Mouse (Mus musculus) bone marrow macrophage, adult 2 months (primary cell): ENCODE measurements around the gene Ctnna2. TPM values are rescaled to one million over a fixed set of nuclear protein-coding genes. Genes with fewer than 3 reads are reported as not detected.

Experiments
- H3K27ac ChIP-seq: 2 replicates; pipeline ENCODE4 v1.5.1; 2012; ENCODE audit warnings: low read depth, low read length; ENCODE audit not compliant: insufficient read depth
- H3K4me1 ChIP-seq: 2 replicates; pipeline ENCODE4 v1.6.1; 2012; ENCODE audit warnings: low read length; ENCODE audit not compliant: control insufficient read depth, insufficient read depth
- H3K4me3 ChIP-seq: 2 replicates; pipeline ENCODE4 v1.5.1; 2012; ENCODE audit warnings: mild to moderate bottlenecking, low read length, moderate library complexity; ENCODE audit not compliant: insufficient read depth
- CTCF ChIP-seq: IDR thresholded peaks from 2 replicates; pipeline ENCODE4 v1.5.1; 2012; ENCODE audit warnings: low read depth, mild to moderate bottlenecking, low read length, moderate library complexity
- POLR2A ChIP-seq: IDR thresholded peaks from 2 replicates; pipeline ENCODE4 v1.6.1; 2012; ENCODE audit warnings: mild to moderate bottlenecking, low read depth, low read length, borderline replicate concordance
- polyA plus RNA-seq: library from polyadenylated mRNA; stranded (reverse); fragments of >200 nt; gene quantifications from 2 replicates; pipeline ENCODE4 v1.2.4, GENCODE M21; 2012; ENCODE audit not compliant: missing spikeins, insufficient read depth, insufficient read length

Gene Ctnna2
- polyA plus RNA-seq, 1 experiment, result not detected

GRCm38 (mm10) chr6:77416999-77417398, 562.5 kb downstream of the Ctnna2 start:
- Histone ChIP-seq H3K4me1 (no peaks in the 10 kb centered on the region), H3K27ac (no peak overlapping the region), H3K4me3 (no peak overlapping the region)
- no peak for TF ChIP-seq POLR2A
- TF ChIP-seq CTCF, result no peak

GRCm38 (mm10) chr6:77413530-77413929, 566.0 kb downstream of the Ctnna2 start:
- Histone ChIP-seq H3K27ac (no peak overlapping the region), H3K4me1 (no peaks in the 10 kb centered on the region), H3K4me3 (no peak overlapping the region)
- no peak for TF ChIP-seq POLR2A
- no peak for TF ChIP-seq CTCF

- no peak for TF ChIP-seq POLR2A
- no peak for TF ChIP-seq CTCF
- H3K27ac ChIP-seq, result no peak overlapping the region
- no peak overlapping the region for H3K4me3 ChIP-seq
- H3K4me1 ChIP-seq, result no peaks in the 10 kb centered on the region
Observed at GRCm38 (mm10) chr6:77408481-77408880, 571.0 kb downstream of the Ctnna2 start.

- Histone ChIP-seq H3K4me1 (no peaks in the 10 kb centered on the region), H3K27ac (no peak overlapping the region), H3K4me3 (no peak overlapping the region)
- TF ChIP-seq CTCF (no peak), POLR2A (no peak)
Observed at GRCm38 (mm10) chr6:77400751-77401150, 578.7 kb downstream of the Ctnna2 start.

GRCm38 (mm10) chr6:77391663-77392062, 587.8 kb downstream of the Ctnna2 start:
- H3K27ac ChIP-seq, result no peak overlapping the region
- no peak for TF ChIP-seq CTCF
- TF ChIP-seq POLR2A, result no peak
- no peak overlapping the region for H3K4me3 ChIP-seq
- H3K4me1 ChIP-seq, result no peaks in the 10 kb centered on the region

GRCm38 (mm10) chr6:77381309-77381708, 598.2 kb downstream of the Ctnna2 start:
- H3K4me1 ChIP-seq, result no peaks in the 10 kb centered on the region
- TF ChIP-seq POLR2A (no peak), CTCF (no peak)
- H3K4me3 ChIP-seq, result no peak overlapping the region
- no peak overlapping the region for H3K27ac ChIP-seq

- Histone ChIP-seq H3K4me3 (no peak overlapping the region), H3K27ac (no peak overlapping the region), H3K4me1 (no peaks in the 10 kb centered on the region)
- TF ChIP-seq CTCF (no peak), POLR2A (no peak)
Observed at GRCm38 (mm10) chr6:77373132-77373531, 606.4 kb downstream of the Ctnna2 start.

- no peak overlapping the region for H3K4me3 ChIP-seq
- no peaks in the 10 kb centered on the region for H3K4me1 ChIP-seq
- H3K27ac ChIP-seq, result no peak overlapping the region
- TF ChIP-seq CTCF (no peak), POLR2A (no peak)
Observed at GRCm38 (mm10) chr6:77371147-77371546, 608.4 kb downstream of the Ctnna2 start.

- no peak overlapping the region for H3K4me3 ChIP-seq
- no peaks in the 10 kb centered on the region for H3K4me1 ChIP-seq
- TF ChIP-seq CTCF, result no peak
- TF ChIP-seq POLR2A, result no peak
Observed at GRCm38 (mm10) chr6:77358471-77358837, 621.0 kb downstream of the Ctnna2 start.

GRCm38 (mm10) chr6:77357748-77358470, 621.6 kb downstream of the Ctnna2 start:
- H3K4me3 ChIP-seq, result no peak overlapping the region

More at GRCm38 (mm10) chr6:77358471-77358837, 621.0 kb downstream of the Ctnna2 start:
- no peak overlapping the region for H3K27ac ChIP-seq

More at GRCm38 (mm10) chr6:77357748-77358470, 621.6 kb downstream of the Ctnna2 start:
- Histone ChIP-seq H3K27ac (no peak overlapping the region), H3K4me1 (no peaks in the 10 kb centered on the region)
- no peak for TF ChIP-seq CTCF
- TF ChIP-seq POLR2A, result no peak
